Comparison of ENCODE assay signal across 9 mouse cellular contexts in the genomic region with DNA sequence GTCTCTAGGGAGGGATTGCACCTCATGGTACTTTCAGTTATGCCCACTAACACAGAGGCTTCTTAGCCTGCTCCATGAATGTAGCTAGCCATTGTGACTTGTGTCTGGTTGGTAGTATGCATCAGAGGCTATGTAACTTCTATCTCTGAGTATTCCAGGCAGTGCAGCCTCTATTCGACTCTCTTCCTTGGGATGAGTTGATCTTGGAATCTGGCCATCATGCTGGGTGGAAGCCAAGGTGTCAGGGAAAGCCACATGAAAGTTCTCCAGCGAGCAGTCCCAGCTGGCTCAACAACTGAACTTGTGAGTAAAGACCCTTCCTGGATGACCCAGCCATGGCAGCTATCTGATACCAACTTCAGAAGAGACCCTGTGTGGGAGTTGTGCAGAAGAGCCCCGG.
DNase-seq lines count a peak whose midpoint lies in the region; ATAC-seq lines count a peak whose summit lies in the region.
"Had no signal": no experiment of that assay in that cellular context is flagged by ENCODE, and none has a peak within 500 bp of the region (broad histone marks: within the 10 kb centered on the region; RNA-seq: fewer than 3 reads in every experiment).

No protein-coding gene starts in this region.

- 57% methylated on average over 3 of the region's 3 CpGs for WGBS in heart, embryonic 11.5 days (ENCODE audit: insufficient replicate concordance)
- 36% methylated on average over 3 of the region's 3 CpGs for WGBS in lung, embryonic 16.5 days

- DNase-seq in heart, adult 11 months: peak; percentile 93
- DNase-seq in brain, adult 2 months (ENCODE audit: low read depth, low spot score): peak; percentile 30
- peak; percentile 2 for DNase-seq in heart, postnatal 25 days (ENCODE audit: low spot score)
- no peak for DNase-seq in layer of hippocampus, adult 18-20 months (ENCODE audit: low spot score in 2 of 2)

- no peaks in the 10 kb centered on the region for H3K36me3 ChIP-seq in heart, embryonic 11.5 days (ENCODE audit: control insufficient read depth, insufficient read depth, low read length)
- H3K36me3 ChIP-seq in lung, embryonic 16.5 days (ENCODE audit: control insufficient read depth, insufficient read depth, low read length): no peaks in the 10 kb centered on the region
- H3K36me3 ChIP-seq: limb, embryonic 12.5 days had no signal

- no peak overlapping the region for H3K4me3 ChIP-seq in heart, embryonic 11.5 days (ENCODE audit: low read depth, low read length)
- H3K4me3 ChIP-seq in lung, embryonic 16.5 days (ENCODE audit: low read length): no peak overlapping the region
- H3K4me3 ChIP-seq: limb, embryonic 12.5 days had no signal

- no peak overlapping the region for H3K9ac ChIP-seq in heart, embryonic 11.5 days (ENCODE audit: low read depth, low read length)
- no peak overlapping the region for H3K9ac ChIP-seq in lung, embryonic 16.5 days (ENCODE audit: low read length)
- H3K9ac ChIP-seq: limb, embryonic 12.5 days had no signal

- intact Hi-C loops in heart, postnatal 25 days (cut with DNase I): no loop called here

- no peaks in the 10 kb centered on the region for H3K27me3 ChIP-seq in heart, embryonic 11.5 days (ENCODE audit: control insufficient read depth, insufficient read depth, low read length)
- no peaks in the 10 kb centered on the region for H3K27me3 ChIP-seq in lung, embryonic 16.5 days (ENCODE audit: control insufficient read depth, insufficient read depth, low read depth, low read length)
- H3K27me3 ChIP-seq: limb, embryonic 12.5 days had no signal

- H3K9me3 ChIP-seq in heart, embryonic 11.5 days (replicated peaks; ENCODE audit: control insufficient read depth, low read length): no peaks in the 10 kb centered on the region
- no peaks in the 10 kb centered on the region for H3K9me3 ChIP-seq in lung, embryonic 16.5 days (ENCODE audit: control insufficient read depth, low read length)
- H3K9me3 ChIP-seq: limb, embryonic 12.5 days had no signal

- no peak overlapping the region for H3K4me2 ChIP-seq in heart, embryonic 11.5 days
- no peak overlapping the region for H3K4me2 ChIP-seq in lung, embryonic 16.5 days (ENCODE audit: low read depth, low read length)
- H3K4me2 ChIP-seq: limb, embryonic 12.5 days had no signal

- ATAC-seq in heart, embryonic 11.5 days (replicated peaks; ENCODE audit: insufficient number of reproducible peaks, low FRiP score, low TSS enrichment): no peak
- ATAC-seq in lung, embryonic 16.5 days (ENCODE audit: low read depth): peak; percentile 89
- ATAC-seq in frontal cortex, adult (ENCODE audit: low TSS enrichment): no peak
- ATAC-seq in erythroblast, adult 5-6 weeks (replicated peaks; ENCODE audit: low FRiP score, poor library complexity, severe bottlenecking): no peak

- no peak overlapping the region for H3K27ac ChIP-seq in heart, embryonic 11.5 days (ENCODE audit: low read depth, low read length)
- H3K27ac ChIP-seq in lung, embryonic 16.5 days (ENCODE audit: low read length): peak overlapping the region; percentile 20; the same call in 1 of the 2 replicates
- H3K27ac ChIP-seq: limb, embryonic 12.5 days had no signal

- no peaks in the 10 kb centered on the region for H3K4me1 ChIP-seq in heart, embryonic 11.5 days (ENCODE audit: control insufficient read depth, insufficient read depth, low read length)
- peaks cover 13% of the 10 kb centered on the region for H3K4me1 ChIP-seq in lung, embryonic 16.5 days (replicated peaks; ENCODE audit: control insufficient read depth, insufficient read depth, low read length)
- H3K4me1 ChIP-seq: limb, embryonic 12.5 days had no signal

Comparison
In these comparisons a context has a peak if more than half of its experiments do, and no peak if none do; other contexts are left out.
1. DNase-seq: peak in heart, adult 11 months (single experiment), brain, adult 2 months (single experiment) and heart, postnatal 25 days (single experiment); none in layer of hippocampus, adult 18-20 months (0 of 2).